19 mouse cellular contexts compared by ENCODE assay signal in the genomic region with DNA sequence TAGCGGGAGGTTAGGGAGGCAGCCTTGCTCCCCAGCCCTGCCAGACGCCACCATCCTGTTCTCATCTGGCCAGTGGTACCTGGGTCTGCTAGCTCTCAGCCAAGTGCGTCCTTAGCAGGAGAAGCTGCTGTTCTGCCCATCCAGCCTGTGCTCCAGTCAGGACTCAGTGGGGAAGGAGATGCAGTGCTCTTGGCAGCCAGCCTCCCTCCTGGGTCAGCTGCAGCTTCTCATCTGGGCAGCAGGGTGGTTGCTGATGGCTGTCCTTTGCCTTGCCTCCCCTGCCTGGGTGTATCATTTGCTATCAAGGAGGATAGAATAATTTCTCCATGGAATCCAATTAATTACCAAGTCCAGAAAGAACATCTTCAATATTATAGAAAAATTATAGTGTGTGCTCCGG.
DNase-seq lines count a peak whose midpoint lies in the region; ATAC-seq and TF ChIP-seq lines count a peak whose summit lies in the region.
"Had no signal": no experiment of that assay in that cellular context is flagged by ENCODE, and none has a peak within 500 bp of the region (broad histone marks: within the 10 kb centered on the region; RNA-seq: fewer than 3 reads in every experiment).

No protein-coding gene starts in this region.

- H3K36me3 ChIP-seq in hindbrain, embryonic 13.5 days = no peaks in the 10 kb centered on the region
- H3K36me3 ChIP-seq in hindbrain, embryonic 10.5 days = no peaks in the 10 kb centered on the region
- no peaks in the 10 kb centered on the region for H3K36me3 ChIP-seq in lung, embryonic 14.5 days (ENCODE audit: insufficient read depth)
- no peaks in the 10 kb centered on the region for H3K36me3 ChIP-seq in midbrain, embryonic 15.5 days (replicated peaks)
- H3K36me3 ChIP-seq: embryonic facial prominence, embryonic 10.5 days; heart, embryonic 12.5 days; kidney, embryonic 15.5 days had no signal

- no peak for TF ChIP-seq CTCF in lung, embryonic 14.5 days (IDR thresholded peaks at IDR 0.05; ENCODE audit: low read depth)

- peaks cover 66% of the 10 kb centered on the region for H3K4me1 ChIP-seq in hindbrain, embryonic 13.5 days (replicated peaks)
- peaks cover 17% of the 10 kb centered on the region for H3K4me1 ChIP-seq in hindbrain, embryonic 10.5 days (replicated peaks)
- 0 out of 2 replicates have a peak, but pooled peaks cover 5% of the 10 kb centered on the region for H3K4me1 ChIP-seq in lung, embryonic 14.5 days (ENCODE audit: insufficient read depth)
- H3K4me1 ChIP-seq in midbrain, embryonic 15.5 days = peaks cover 42% of the 10 kb centered on the region
- H3K4me1 ChIP-seq: kidney, embryonic 15.5 days had no signal

- no peak overlapping the region for H3K4me2 ChIP-seq in hindbrain, embryonic 13.5 days
- H3K4me2 ChIP-seq in lung, embryonic 14.5 days = no peak overlapping the region
- H3K4me2 ChIP-seq in midbrain, embryonic 15.5 days = no peak overlapping the region
- H3K4me2 ChIP-seq: heart, embryonic 12.5 days; kidney, embryonic 15.5 days had no signal

- H3K9me3 ChIP-seq in hindbrain, embryonic 13.5 days = no peaks in the 10 kb centered on the region
- no peaks in the 10 kb centered on the region for H3K9me3 ChIP-seq in hindbrain, embryonic 10.5 days
- H3K9me3 ChIP-seq in lung, embryonic 14.5 days (ENCODE audit: low read depth, low read length) = no peaks in the 10 kb centered on the region
- H3K9me3 ChIP-seq in midbrain, embryonic 15.5 days = no peaks in the 10 kb centered on the region
- H3K9me3 ChIP-seq: embryonic facial prominence, embryonic 10.5 days; heart, embryonic 12.5 days; kidney, embryonic 15.5 days had no signal

- peak overlapping the region; percentile 36; the same call in 1 of the 2 replicates for H3K9ac ChIP-seq in hindbrain, embryonic 13.5 days
- no peak overlapping the region for H3K9ac ChIP-seq in lung, embryonic 14.5 days
- H3K9ac ChIP-seq in midbrain, embryonic 15.5 days = no peak overlapping the region
- H3K9ac ChIP-seq: heart, embryonic 12.5 days; kidney, embryonic 15.5 days had no signal

- H3K4me3 ChIP-seq in hindbrain, embryonic 13.5 days = no peak overlapping the region
- no peak overlapping the region for H3K4me3 ChIP-seq in hindbrain, embryonic 10.5 days
- no peak overlapping the region for H3K4me3 ChIP-seq in lung, embryonic 14.5 days (ENCODE audit: low read depth, low read length)
- H3K4me3 ChIP-seq in midbrain, embryonic 15.5 days = no peak overlapping the region
- H3K4me3 ChIP-seq: embryonic facial prominence, embryonic 10.5 days; heart, embryonic 12.5 days; kidney, embryonic 15.5 days had no signal

- H3K27me3 ChIP-seq in hindbrain, embryonic 13.5 days = no peaks in the 10 kb centered on the region
- H3K27me3 ChIP-seq in hindbrain, embryonic 10.5 days (ENCODE audit: insufficient read depth, poor library complexity, severe bottlenecking) = no peaks in the 10 kb centered on the region
- H3K27me3 ChIP-seq in lung, embryonic 14.5 days (ENCODE audit: insufficient read depth, low read length) = no peaks in the 10 kb centered on the region
- H3K27me3 ChIP-seq in midbrain, embryonic 15.5 days (replicated peaks) = no peaks in the 10 kb centered on the region
- H3K27me3 ChIP-seq: kidney, embryonic 15.5 days had no signal

- no peak for ATAC-seq in hindbrain, embryonic 13.5 days (ENCODE audit: low FRiP score)
- no peak for ATAC-seq in lung, embryonic 14.5 days (ENCODE audit: insufficient read depth)
- no peak for ATAC-seq in midbrain, embryonic 15.5 days (replicated peaks)
- ATAC-seq: forebrain, embryonic 16.5 days had no signal

- peak overlapping the region; percentile 64 for H3K27ac ChIP-seq in hindbrain, embryonic 13.5 days
- no peak overlapping the region for H3K27ac ChIP-seq in hindbrain, embryonic 10.5 days
- no peak overlapping the region for H3K27ac ChIP-seq in lung, embryonic 14.5 days (ENCODE audit: low read depth)
- peak overlapping the region; percentile 50 for H3K27ac ChIP-seq in midbrain, embryonic 15.5 days
- H3K27ac ChIP-seq: embryonic facial prominence, embryonic 10.5 days; kidney, embryonic 15.5 days had no signal

- WGBS in hindbrain, embryonic 13.5 days = 73% methylated on average over 4 of the region's 4 CpGs
- WGBS in hindbrain, embryonic 10.5 days = 85% methylated on average over 4 of the region's 4 CpGs
- WGBS in lung, embryonic 14.5 days = 78% methylated on average over 4 of the region's 4 CpGs
- 75% methylated on average over 4 of the region's 4 CpGs for WGBS in midbrain, embryonic 15.5 days

- no peak for DNase-seq in hindbrain, embryonic 10.5 days (ENCODE audit: low spot score)
- peak; percentile 37 for DNase-seq in lung, embryonic 14.5 days
- no peak for DNase-seq in lung, postnatal 25 days (ENCODE audit: low spot score)
- DNase-seq in Muller cell, postnatal 12 days (ENCODE audit: inconsistent ontology term) = peak; percentile 19
- DNase-seq in spleen, adult 12 weeks (ENCODE audit: low spot score) = no peak
- DNase-seq in natural killer cell, adult 2 months (ENCODE audit: low spot score in 2 of 2) = no peak
- DNase-seq: adrenal gland, postnatal 25 days; cerebellum, adult 9-11 months; gastrocnemius, postnatal 25 days; heart, adult 18-20 months; kidney, adult 11 months; kidney, postnatal 36 days; thymus, postnatal 14 days had no signal

Comparison
In these comparisons a context has a peak if more than half of its experiments do, and no peak if none do; other contexts are left out.
1. H3K27ac ChIP-seq: peak in hindbrain, embryonic 13.5 days (single experiment) and midbrain, embryonic 15.5 days (single experiment); none in hindbrain, embryonic 10.5 days (single experiment) and lung, embryonic 14.5 days (single experiment).
2. DNase-seq: peak in lung, embryonic 14.5 days (single experiment) and Muller cell, postnatal 12 days (single experiment); none in hindbrain, embryonic 10.5 days (single experiment), lung, postnatal 25 days (single experiment), spleen, adult 12 weeks (single experiment) and natural killer cell, adult 2 months (0 of 2).